8 mouse cellular contexts compared by ENCODE assay signal in the genomic region with DNA sequence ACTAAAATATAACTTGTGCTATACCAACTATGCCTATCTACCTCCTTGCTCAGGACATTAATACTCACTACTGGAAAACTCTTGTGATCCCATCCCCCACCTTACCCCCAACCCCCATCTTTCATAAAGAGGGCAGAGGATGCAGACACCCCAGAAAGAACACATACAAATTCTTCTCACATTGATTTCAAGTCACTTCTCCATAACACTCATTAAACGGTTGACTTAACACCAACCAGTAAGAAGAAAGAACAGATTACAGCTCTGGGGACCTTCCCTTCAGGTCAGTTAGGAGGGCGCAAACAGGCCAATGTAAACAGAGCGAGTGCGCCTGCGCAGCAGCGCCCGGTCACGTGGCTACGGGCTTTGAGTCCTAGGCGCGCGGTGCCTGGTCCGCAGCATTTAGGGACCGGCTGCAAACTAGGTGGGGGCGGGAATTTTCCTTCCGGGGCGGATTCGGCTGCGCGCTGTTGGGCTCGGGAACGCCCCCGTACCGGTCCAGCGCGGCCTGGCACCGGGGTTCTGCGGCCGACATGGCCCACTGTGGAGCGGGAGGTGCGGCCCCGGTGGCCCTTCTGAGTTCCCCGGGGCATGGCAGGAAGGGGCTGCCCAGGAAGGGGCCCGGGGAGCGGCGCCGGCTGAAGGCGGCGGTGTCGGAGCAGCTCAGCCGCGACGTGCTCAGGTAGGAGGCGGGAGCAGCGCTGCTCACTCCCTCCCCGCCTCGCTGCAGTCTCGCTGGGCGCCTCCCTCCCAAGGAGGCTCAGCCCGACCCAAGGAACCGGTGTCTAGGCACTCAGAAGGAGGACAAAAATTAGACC. TPM values are rescaled to one million over a fixed set of nuclear protein-coding genes. Genes with fewer than 3 reads are reported as not detected.
A peak's percentile ranks its signal among the peaks of the same experiment; 100 is the strongest.
DNase-seq lines count a peak whose midpoint lies in the region; ATAC-seq lines count a peak whose summit lies in the region.

Gene Btbd8, plus strand, starts transcription at position 534 of the 818 bp plus-strand sequence.

- intact Hi-C loops in gastrocnemius, postnatal 14 days (cut with DNase I; ENCODE audit: low total_unique reads), result no loop called here
- intact Hi-C loops in left cerebral cortex, postnatal 14 days (cut with DNase I), result no loop called here

- H3K9me3 ChIP-seq in intestine, embryonic 14.5 days (ENCODE audit: control insufficient read depth, low read length), result no peaks in the 10 kb centered on the region

- peak within 1 kb of the TSS; percentile 90 for H3K9ac ChIP-seq in intestine, embryonic 14.5 days (ENCODE audit: low read length)

- H3K4me3 ChIP-seq in intestine, embryonic 14.5 days (ENCODE audit: low read depth, low read length), result peak within 1 kb of the TSS; percentile 78

- WGBS in intestine, embryonic 14.5 days, result under 1% methylated on average over 49 of the region's 51 CpGs

- H3K36me3 ChIP-seq in intestine, embryonic 14.5 days (ENCODE audit: control insufficient read depth, insufficient read depth, low read length), result no peaks in the 10 kb centered on the region

- H3K4me2 ChIP-seq in intestine, embryonic 14.5 days (ENCODE audit: low read length), result peak within 1 kb of the TSS; percentile 86

- peak within 1 kb of the TSS; percentile 78 for H3K27ac ChIP-seq in intestine, embryonic 14.5 days (ENCODE audit: low read depth)

- DNase-seq in adipocyte (ENCODE audit: low spot score), result peak; percentile 96
- DNase-seq in embryo, embryonic 10 days (ENCODE audit: low spot score), result peak; percentile 96
- peak; percentile 94 for DNase-seq in gastrocnemius, postnatal 14 days
- DNase-seq in intestine, embryonic 14.5 days (ENCODE audit: low spot score), result peak; percentile 98
- DNase-seq in left cerebral cortex, postnatal 14 days (ENCODE audit: low spot score in 2 of 2), result peak; percentile 92 to 96
- peak; percentile 98 for DNase-seq in mesoderm, embryonic 11.5 days (ENCODE audit: low read depth, low spot score)
- DNase-seq in right cerebral cortex, postnatal 36 days (ENCODE audit: low spot score in 2 of 2), result peak; percentile 86 to 88
- DNase-seq in yolk sac, embryonic 10.5 days (ENCODE audit: low spot score), result peak; percentile 96

- H3K27me3 ChIP-seq in intestine, embryonic 14.5 days (replicated peaks; ENCODE audit: control insufficient read depth, insufficient read depth, low read length), result no peaks in the 10 kb centered on the region

- peak; percentile 98 for ATAC-seq in intestine, embryonic 14.5 days (replicated peaks; ENCODE audit: low FRiP score, low TSS enrichment, low read depth)

- H3K4me1 ChIP-seq in intestine, embryonic 14.5 days (replicated peaks; ENCODE audit: control insufficient read depth, insufficient read depth, low read length), result peaks cover 6% of the 10 kb centered on the region

RNA-seq across cellular contexts. Expression of gene Btbd8, which starts in this region (rescaled TPM):
- 10 to 100 TPM in 1 of 2 experiments, 1 to 10 TPM in 1; 9.8 to 16.1 TPM for total RNA-seq in gastrocnemius, postnatal 14 days (2021)
- polyA plus RNA-seq in intestine, embryonic 14.5 days (2014; fragmentation: Nextera tagmentation; extraction: Ambion mirVana), result 4.7 and 5.4 TPM in 2 replicates
- total RNA-seq in left cerebral cortex, postnatal 14 days (2021), result 100 to 1,000 TPM; 142 to 145 TPM

Comparison
In these comparisons a context has a peak if more than half of its experiments do, and no peak if none do; other contexts are left out.
1. Peak in every context shown above with its lines: DNase-seq, ATAC-seq, H3K4me3 ChIP-seq and H3K27ac ChIP-seq.
2. RNA of gene Btbd8 (total RNA-seq): 142 to 145 TPM in left cerebral cortex, postnatal 14 days; 9.8 to 16.1 TPM in gastrocnemius, postnatal 14 days; every median in the first group is over 4 times any median in the second.